Mouse (Mus musculus) ES-Bruce4 (cell line): Measurements from ENCODE around the gene Vars2. TPM values are rescaled to one million over a fixed set of nuclear protein-coding genes. Genes with fewer than 3 reads are reported as not detected.

Source experiments
- H3K27ac ChIP-seq: 2 replicates; pipeline ENCODE4 v1.5.1; 2012; ENCODE audit warnings: low read length, inconsistent platforms; ENCODE audit not compliant: insufficient read depth
- H3K27me3 ChIP-seq: 2 replicates; pipeline ENCODE4 v1.6.1; 2012; ENCODE audit warnings: mild to moderate bottlenecking, low read length, inconsistent platforms; ENCODE audit not compliant: control insufficient read depth, poor library complexity, insufficient read depth, severe bottlenecking
- H3K36me3 ChIP-seq: 2 replicates; pipeline ENCODE4 v1.6.1; 2012; ENCODE audit warnings: inconsistent platforms, mild to moderate bottlenecking, low read length, moderate library complexity; ENCODE audit not compliant: control insufficient read depth, poor library complexity, insufficient read depth, severe bottlenecking
- H3K4me1 ChIP-seq: one replicate; pipeline ENCODE4 v1.8.1; 2011; ENCODE audit warnings: low read length; ENCODE audit not compliant: control insufficient read depth, insufficient read depth
- H3K4me3 ChIP-seq: 2 replicates; pipeline ENCODE4 v1.5.1; 2011; ENCODE audit warnings: low read depth, mild to moderate bottlenecking, low read length
- H3K9ac ChIP-seq: 2 replicates; pipeline ENCODE4 v1.6.1; 2012; ENCODE audit warnings: low read depth, mild to moderate bottlenecking, inconsistent platforms; ENCODE audit not compliant: poor library complexity, severe bottlenecking
- H3K9me3 ChIP-seq: replicated peaks from 2 replicates; pipeline ENCODE4 v1.6.1; 2012; ENCODE audit warnings: mild to moderate bottlenecking, low read length, inconsistent platforms; ENCODE audit not compliant: control insufficient read depth, poor library complexity, insufficient read depth, severe bottlenecking
- CTCF ChIP-seq: IDR thresholded peaks from one replicate; pipeline ENCODE4 v1.8.1; 2011; ENCODE audit warnings: low read depth, low read length
- EP300 ChIP-seq: IDR thresholded peaks from 2 replicates; pipeline ENCODE4 v1.6.1; 2011; ENCODE audit warnings: low read depth, low read length; ENCODE audit not compliant: insufficient read depth
- POLR2A ChIP-seq: IDR thresholded peaks from one replicate; pipeline ENCODE4 v1.8.1; 2011; ENCODE audit warnings: low read length; ENCODE audit not compliant: insufficient read depth
- polyA plus RNA-seq: library from polyadenylated mRNA; stranded (reverse); fragments of >200 nt; gene quantifications from 2 replicates; pipeline ENCODE4 v1.2.4, GENCODE M21; 2011; ENCODE audit warnings: low read depth; ENCODE audit not compliant: missing spikeins, insufficient read depth, insufficient read length

Vars2 gene
- polyA plus RNA-seq, 1 experiment, result 35.2 TPM

DNA sequence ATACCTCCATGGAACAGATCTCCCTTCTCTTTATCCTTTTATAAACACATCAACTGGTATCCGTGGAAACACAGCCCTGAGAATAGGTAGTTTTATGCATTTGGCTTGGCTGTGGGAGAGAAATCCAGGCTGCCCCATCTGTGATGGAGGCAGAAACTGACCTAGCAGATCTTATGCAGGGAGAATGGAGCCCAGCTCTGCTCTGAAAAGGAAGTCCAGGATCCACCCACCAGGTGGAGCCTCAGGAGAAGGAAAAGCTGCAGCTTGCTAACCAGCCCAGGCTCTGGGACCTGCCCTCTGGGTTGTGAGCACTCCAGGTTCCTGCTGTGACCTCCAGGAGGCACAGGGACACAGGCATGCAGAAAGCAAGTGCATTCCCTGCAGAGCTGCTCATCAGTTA lies 33.4 kb downstream of the Vars2 start:
- H3K9me3 ChIP-seq, result no peaks in the 10 kb centered on the region
- no peak overlapping the region for H3K9ac ChIP-seq
- no peaks in the 10 kb centered on the region for H3K36me3 ChIP-seq
- TF ChIP-seq POLR2A (no peak), EP300 (0 out of 2 replicates have a peak, but pooled peaks have one; percentile 34), CTCF (peak; percentile 64)
- H3K4me3 ChIP-seq, result no peak overlapping the region
- no peak overlapping the region for H3K27ac ChIP-seq
- H3K27me3 ChIP-seq, result no peaks in the 10 kb centered on the region
- H3K4me1 ChIP-seq, result peaks cover 2% of the 10 kb centered on the region

DNA sequence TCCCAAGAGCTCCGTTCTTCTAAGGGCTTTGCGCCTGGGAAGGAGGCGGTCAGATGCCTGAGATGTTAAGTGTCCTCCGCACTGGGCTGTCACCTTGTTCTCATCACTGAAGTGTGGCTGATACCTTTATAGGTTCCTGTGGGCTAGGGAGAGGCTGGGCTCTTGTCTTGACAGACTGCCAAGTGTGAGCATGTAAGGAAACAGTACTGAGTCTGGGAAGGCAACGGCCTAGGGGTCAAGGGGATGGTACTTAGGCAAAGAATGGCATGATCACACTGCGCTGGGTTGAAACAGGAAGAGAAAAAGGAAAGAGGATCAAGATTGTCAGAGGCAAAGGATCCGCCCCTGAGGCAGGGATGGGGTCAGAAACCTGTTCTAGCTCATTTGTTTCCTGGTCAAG lies 40.9 kb downstream of the Vars2 start, which contains the start of gene Gm9573:
Gm9573 (minus strand) TSS at position 101 of the 400 bp plus-strand sequence.
- no peaks in the 10 kb centered on the region for H3K36me3 ChIP-seq
- H3K4me3 ChIP-seq, result no peak within 1 kb of the TSS
- no peaks in the 10 kb centered on the region for H3K9me3 ChIP-seq
- no peak within 1 kb of the TSS for H3K9ac ChIP-seq
- no peaks in the 10 kb centered on the region for H3K27me3 ChIP-seq
- no peak for TF ChIP-seq POLR2A
- TF ChIP-seq EP300, result no peak
- no peak for TF ChIP-seq CTCF
- no peaks in the 10 kb centered on the region for H3K4me1 ChIP-seq
- no peak within 1 kb of the TSS for H3K27ac ChIP-seq

DNA sequence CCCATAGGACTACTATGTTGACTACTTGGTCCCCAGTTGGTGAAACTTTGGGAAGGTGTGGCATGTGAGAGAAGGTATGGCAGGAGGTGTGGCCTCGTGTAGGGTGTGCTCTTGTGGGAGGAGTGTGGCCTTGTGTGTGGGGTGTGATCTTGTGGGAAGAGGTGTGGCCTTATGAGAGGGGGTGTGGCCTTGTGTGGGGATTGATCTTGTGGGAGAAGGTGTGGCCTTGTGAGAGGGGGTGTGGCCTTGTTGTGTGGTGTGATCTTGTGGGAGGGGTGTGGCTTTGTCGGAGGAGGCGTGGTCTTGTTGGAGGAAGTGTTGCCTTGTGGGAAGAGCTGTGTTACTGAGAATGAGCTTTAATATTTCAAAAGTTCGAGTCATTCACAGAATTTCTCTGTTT lies 50.3 kb downstream of the Vars2 start:
- Histone ChIP-seq H3K36me3 (no peaks in the 10 kb centered on the region), H3K4me1 (no peaks in the 10 kb centered on the region), H3K27ac (no peak overlapping the region), H3K27me3 (no peaks in the 10 kb centered on the region), H3K4me3 (no peak overlapping the region), H3K9me3 (no peaks in the 10 kb centered on the region), H3K9ac (no peak overlapping the region)
- TF ChIP-seq POLR2A (no peak), CTCF (no peak), EP300 (peak; percentile 68; the same call in 1 of the 2 replicates)

Other genes starting within 250 kb of the Vars2 start
- 2.1 and 2.2 TPM in 2 replicates for gene H2-Q6, start 242.7 kb downstream of the Vars2 start, polyA plus RNA-seq
- gene H2-Q7, start 228.4 kb downstream of the Vars2 start, polyA plus RNA-seq, result 4.9 and 5.0 TPM in 2 replicates
- gene H2-Q10, start 197.5 kb downstream of the Vars2 start, polyA plus RNA-seq, result 0.68 and 2.0 TPM in 2 replicates
- 397 and 429 TPM in 2 replicates for gene Pou5f1, start 161.6 kb downstream of the Vars2 start, polyA plus RNA-seq
- 4.0 and 5.2 TPM in 2 replicates for gene Tcf19, start 150.8 kb downstream of the Vars2 start, polyA plus RNA-seq
- 13.4 and 15.3 TPM in 2 replicates for gene Cchcr1, start 150.5 kb downstream of the Vars2 start, polyA plus RNA-seq
- 4.6 and 7.0 TPM in 2 replicates for gene Psors1c2, start 134.4 kb downstream of the Vars2 start, polyA plus RNA-seq
- 0.33 TPM in 1 of 2 replicates, not detected in the other for gene Cdsn, start 115.5 kb downstream of the Vars2 start, polyA plus RNA-seq
- gene 2300002M23Rik, start 100.1 kb downstream of the Vars2 start, polyA plus RNA-seq, result 0.46 TPM in 1 of 2 replicates, not detected in the other
- gene Sfta2, start 66.0 kb downstream of the Vars2 start, polyA plus RNA-seq, result not detected in 2 replicates
- gene Gm9573, start 41.0 kb downstream of the Vars2 start, polyA plus RNA-seq, result not detected in 2 replicates
- 1.3 and 2.5 TPM in 2 replicates for gene Mucl3, start 23.9 kb downstream of the Vars2 start, polyA plus RNA-seq
- 80.7 and 105 TPM in 2 replicates for gene Gtf2h4, start 6.1 kb upstream of the Vars2 start, polyA plus RNA-seq
- gene Ddr1, start 37.0 kb upstream of the Vars2 start, polyA plus RNA-seq, result 59.8 and 61.6 TPM in 2 replicates
- 31.3 and 35.5 TPM in 2 replicates for gene Ier3, start 154.1 kb upstream of the Vars2 start, polyA plus RNA-seq
- 46.8 and 47.4 TPM in 2 replicates for gene Flot1, start 155.6 kb upstream of the Vars2 start, polyA plus RNA-seq
- 1,430 and 1,461 TPM in 2 replicates for gene Tubb5, start 170.7 kb upstream of the Vars2 start, polyA plus RNA-seq
- gene Mdc1, start 173.9 kb upstream of the Vars2 start, polyA plus RNA-seq, result 131 and 147 TPM in 2 replicates
- 32.9 and 35.3 TPM in 2 replicates for gene Nrm, start 193.7 kb upstream of the Vars2 start, polyA plus RNA-seq
- 18.6 and 20.1 TPM in 2 replicates for gene Ppp1r18, start 198.0 kb upstream of the Vars2 start, polyA plus RNA-seq
- 533 and 573 TPM in 2 replicates for gene Dhx16, start 212.2 kb upstream of the Vars2 start, polyA plus RNA-seq
- gene 2310061I04Rik, start 229.8 kb upstream of the Vars2 start, polyA plus RNA-seq, result 58.1 and 58.9 TPM in 2 replicates
- gene Atat1, start 242.5 kb upstream of the Vars2 start, polyA plus RNA-seq, result 33.4 and 42.5 TPM in 2 replicates
- 117 and 144 TPM in 2 replicates for gene Mrps18b, start 248.8 kb upstream of the Vars2 start, polyA plus RNA-seq
- gene Ppp1r10, start 248.8 kb upstream of the Vars2 start, polyA plus RNA-seq, result 54.0 and 58.7 TPM in 2 replicates